Mouse (Mus musculus): ENCODE results near the gene Tmem230.
"Not testable (repeated sequence)": the region's sequence is repeated elsewhere in the genome, so short reads cannot be mapped to it uniquely, and the experiment has no call there.

Gene Tmem230

GRCm38 (mm10) chr2:132257350-132258068 lies 9.9 kb upstream of the Tmem230 start:
- CTCF ChIA-PET: interaction anchor here in 1 of 4 experiments (0.5 kb wide), 1 partner anchor 31 kb away, joined by 4 read pairs; no protein-coding TSS in a partner anchor

GRCm38 (mm10) chr2:132253603-132254002 lies 6.0 kb upstream of the Tmem230 start:
- CTCF ChIA-PET: interaction anchor here in 3 of 4 experiments (0.6 to 1.0 kb wide), 3 partner anchors 9 to 11 kb away, joined by 3 to 4 read pairs (median 3); partner anchors contain the start of gene Cds2 (in 2 of the 3)
- POLR2A ChIA-PET: interaction anchor here (0.6 to 11.8 kb wide), 58 partner anchors 9 to 1503 kb away, joined by 3 to 227 read pairs (median 5); partner anchors contain the start of genes Cds2 (in 4 of the 4), Crls1 (in 1 of the 4), Prn (in 1 of the 4) and Prnp (in 1 of the 4)

More at GRCm38 (mm10) chr2:132257350-132258068, 9.9 kb upstream of the Tmem230 start:
- POLR2A ChIA-PET: interaction anchor here in 2 of 4 experiments (0.6 to 11.8 kb wide), 11 partner anchors 9 to 271 kb away, joined by 3 to 227 read pairs (median 4); no protein-coding TSS in a partner anchor

GRCm38 (mm10) chr2:132252542-132253528 lies 5.2 kb upstream of the Tmem230 start, which contains the start of gene Pcna:
Gene Pcna, minus strand, starts transcription at chr2:132253314.
- ChIA-PET CTCF (interaction anchor here in 1 of 4 experiments (0.8 kb wide), 1 partner anchor 23 kb away, joined by 3 read pairs; no protein-coding TSS in a partner anchor), POLR2A (interaction anchor here (0.6 to 11.8 kb wide), 68 partner anchors 9 to 1503 kb away, joined by 3 to 227 read pairs (median 5); partner anchors contain the start of genes Cds2 (in 4 of the 4), Rassf2 (in 2 of the 4), Crls1 (in 1 of the 4) and Prn (in 1 of the 4))

GRCm38 (mm10) chr2:132251911-132252310 lies 4.3 kb upstream of the Tmem230 start:
- CTCF ChIA-PET: interaction anchor here in 1 of 4 experiments (0.6 kb wide), 1 partner anchor 11 kb away, joined by 3 read pairs; no protein-coding TSS in a partner anchor
- POLR2A ChIA-PET: interaction anchor here in 3 of 4 experiments (0.8 to 11.8 kb wide), 35 partner anchors 8 to 404 kb away, joined by 3 to 227 read pairs (median 6); partner anchors contain the start of genes Cds2 (in 3 of the 3), Prn (in 1 of the 3), Prnp (in 1 of the 3) and Rassf2 (in 1 of the 3)

GRCm38 (mm10) chr2:132243370-132243769 lies 4.2 kb downstream of the Tmem230 start:
- ChIA-PET POLR2A (interaction anchor here in 3 of 4 experiments (1.1 to 4.6 kb wide), 10 partner anchors 7 to 214 kb away, joined by 3 to 49 read pairs (median 4); partner anchors contain the start of genes Pcna (in 1 of the 3) and Rassf2 (in 1 of the 3)), CTCF (interaction anchor here in 2 of 4 experiments (1.0 to 1.1 kb wide), 2 partner anchors 8 to 28 kb away, joined by 3 read pairs; no protein-coding TSS in a partner anchor)

- POLR2A ChIA-PET: interaction anchor here in 2 of 4 experiments (0.6 to 1.5 kb wide), 6 partner anchors 13 to 105 kb away, joined by 3 to 11 read pairs (median 3); partner anchors contain the start of gene Pcna (in 1 of the 2)
- CTCF ChIA-PET: interaction anchor here in 2 of 4 experiments (0.7 to 1.1 kb wide), 2 partner anchors 103 to 258 kb away, joined by 3 read pairs; no protein-coding TSS in a partner anchor
These were observed 7.2 kb downstream of the Tmem230 start for GRCm38 (mm10) chr2:132240457-132240856.

- POLR2A ChIA-PET: interaction anchor here in 2 of 4 experiments (0.7 to 5.5 kb wide), 13 partner anchors 6 to 196 kb away, joined by 3 to 49 read pairs (median 5); partner anchors contain the start of gene Pcna (in 2 of the 2)
- CTCF ChIA-PET: not testable (repeated sequence)
These were observed 8.2 kb downstream of the Tmem230 start for GRCm38 (mm10) chr2:132239434-132239833.

- ChIA-PET POLR2A (interaction anchor here in 3 of 4 experiments (0.6 to 5.5 kb wide), 50 partner anchors 9 to 1049 kb away, joined by 3 to 49 read pairs (median 5); partner anchors contain the start of genes Cds2 (in 2 of the 3), Pcna (in 2 of the 3), Cdc25b (in 1 of the 3) and Prn (in 1 of the 3)), CTCF (interaction anchor here in 3 of 4 experiments (0.5 to 1.3 kb wide), 6 partner anchors 27 to 827 kb away, joined by 3 to 9 read pairs (median 4); partner anchors contain the start of gene Cds2 (in 1 of the 3))
These were observed 11.6 kb downstream of the Tmem230 start for GRCm38 (mm10) chr2:132235975-132236374.

- POLR2A ChIA-PET: interaction anchor here (0.5 to 5.5 kb wide), 66 partner anchors 9 to 453 kb away, joined by 3 to 49 read pairs (median 4); partner anchors contain the start of genes Cds2 (in 2 of the 4), Pcna (in 2 of the 4), Prn (in 1 of the 4) and Prnp (in 1 of the 4)
- CTCF ChIA-PET: interaction anchor here (0.5 to 1.3 kb wide), 10 partner anchors 9 to 826 kb away, joined by 3 to 9 read pairs (median 4); partner anchors contain the start of gene Cds2 (in 1 of the 4)
These were observed 12.3 kb downstream of the Tmem230 start for GRCm38 (mm10) chr2:132235291-132235690.

GRCm38 (mm10) chr2:132233985-132234765 lies 13.4 kb downstream of the Tmem230 start:
- POLR2A ChIA-PET: interaction anchor here in 3 of 4 experiments (0.9 to 5.5 kb wide), 31 partner anchors 11 to 190 kb away, joined by 3 to 49 read pairs (median 6); partner anchors contain the start of genes Pcna (in 2 of the 3) and Cds2 (in 1 of the 3)
- CTCF ChIA-PET: interaction anchor here in 2 of 4 experiments (0.6 to 1.3 kb wide), 3 partner anchors 98 to 456 kb away, joined by 3 to 8 read pairs (median 3); no protein-coding TSS in a partner anchor

- ChIA-PET POLR2A (interaction anchor here in 2 of 4 experiments (0.9 to 1.6 kb wide), 4 partner anchors 24 to 97 kb away, joined by 3 to 5 read pairs (median 4); no protein-coding TSS in a partner anchor), CTCF (no interaction called here)
These were observed 15.1 kb downstream of the Tmem230 start for GRCm38 (mm10) chr2:132232413-132232945.

- POLR2A ChIA-PET: interaction anchor here in 2 of 4 experiments (1.1 to 2.1 kb wide), 6 partner anchors 9 to 28 kb away, joined by 3 to 8 read pairs (median 4); no protein-coding TSS in a partner anchor
These were observed 23.2 kb downstream of the Tmem230 start for GRCm38 (mm10) chr2:132224359-132224758.

GRCm38 (mm10) chr2:132221611-132222073 lies 26.0 kb downstream of the Tmem230 start:
- POLR2A ChIA-PET: interaction anchor here in 3 of 4 experiments (0.7 to 1.6 kb wide), 7 partner anchors 8 to 16 kb away, joined by 3 to 7 read pairs (median 4); no protein-coding TSS in a partner anchor
- CTCF ChIA-PET: no interaction called here

More at GRCm38 (mm10) chr2:132224359-132224758, 23.2 kb downstream of the Tmem230 start:
- CTCF ChIA-PET: no interaction called here

GRCm38 (mm10) chr2:132211995-132212656 lies 35.5 kb downstream of the Tmem230 start:
- ChIA-PET CTCF (interaction anchor here in 2 of 4 experiments (0.6 to 1.0 kb wide), 3 partner anchors 29 to 77 kb away, joined by 3 to 4 read pairs (median 3); no protein-coding TSS in a partner anchor), POLR2A (interaction anchor here in 3 of 4 experiments (0.6 to 4.3 kb wide), 11 partner anchors 9 to 223 kb away, joined by 3 to 25 read pairs (median 4); no protein-coding TSS in a partner anchor)
